In genomic region chr19:38566156-38566555, GRCm38 (mm10) we compare ENCODE assay signal across 26 mouse cellular contexts.
DNase-seq lines count a peak whose midpoint lies in the region; ATAC-seq lines count a peak whose summit lies in the region.
"Had no signal": no experiment of that assay in that cellular context is flagged by ENCODE, and none has a peak within 500 bp of the region (broad histone marks: within the 10 kb centered on the region; RNA-seq: fewer than 3 reads in every experiment).

No protein-coding gene starts in this region.

- no peak overlapping the region for H3K27ac ChIP-seq in forebrain, embryonic 15.5 days (replicated peaks)
- no peak overlapping the region for H3K27ac ChIP-seq in forebrain, embryonic 13.5 days
- H3K27ac ChIP-seq in heart, embryonic 14.5 days (replicated peaks in 1 of 2; ENCODE audit: control insufficient read depth in 1 of 2, insufficient read depth in 1 of 2, low read depth in 2 of 2, low read length in 2 of 2): no peak overlapping the region
- H3K27ac ChIP-seq in midbrain, embryonic 10.5 days (replicated peaks): 0 out of 2 replicates have a peak overlapping the region, but pooled peaks have one; percentile 63
- H3K27ac ChIP-seq in midbrain, embryonic 16.5 days (ENCODE audit: low read length): no peak overlapping the region
- no peak overlapping the region for H3K27ac ChIP-seq in midbrain, embryonic 15.5 days
- H3K27ac ChIP-seq: embryonic facial prominence, embryonic 13.5 days; kidney, postnatal 0 days; liver, embryonic 12.5 days; neural tube, embryonic 12.5 days had no signal

- ATAC-seq in forebrain, embryonic 15.5 days (replicated peaks): no peak; the same call in 1 of the 2 replicates
- ATAC-seq in forebrain, embryonic 13.5 days: no peak
- no peak for ATAC-seq in heart, embryonic 14.5 days (ENCODE audit: insufficient number of reproducible peaks, insufficient read depth, low FRiP score, low read depth)
- no peak for ATAC-seq in midbrain, embryonic 16.5 days
- ATAC-seq in midbrain, embryonic 15.5 days (replicated peaks): peak; percentile 21; the same call in 1 of the 2 replicates
- ATAC-seq in megakaryocyte, adult 5-6 weeks (ENCODE audit: poor library complexity, severe bottlenecking): no peak
- ATAC-seq: activated CD4-positive, CD25-positive, alpha-beta regulatory T cell, adult 4 months; liver, embryonic 12.5 days; liver, postnatal 0 days had no signal

- no peaks in the 10 kb centered on the region for H3K36me3 ChIP-seq in forebrain, embryonic 15.5 days
- H3K36me3 ChIP-seq in forebrain, embryonic 13.5 days (ENCODE audit: poor library complexity, severe bottlenecking): no peaks in the 10 kb centered on the region
- H3K36me3 ChIP-seq in heart, embryonic 14.5 days (ENCODE audit: control insufficient read depth, insufficient read depth, low read length): no peaks in the 10 kb centered on the region
- no peaks in the 10 kb centered on the region for H3K36me3 ChIP-seq in midbrain, embryonic 10.5 days
- H3K36me3 ChIP-seq in midbrain, embryonic 16.5 days (ENCODE audit: control insufficient read depth, insufficient read depth, low read length): no peaks in the 10 kb centered on the region
- H3K36me3 ChIP-seq in midbrain, embryonic 15.5 days (replicated peaks): no peaks in the 10 kb centered on the region
- H3K36me3 ChIP-seq: embryonic facial prominence, embryonic 13.5 days; forebrain, embryonic 10.5 days; heart, embryonic 15.5 days; liver, embryonic 12.5 days; neural tube, embryonic 12.5 days had no signal

- no peak overlapping the region for H3K4me3 ChIP-seq in forebrain, embryonic 15.5 days
- no peak overlapping the region for H3K4me3 ChIP-seq in forebrain, embryonic 13.5 days
- H3K4me3 ChIP-seq in heart, embryonic 14.5 days (ENCODE audit: control insufficient read depth in 1 of 2, insufficient read depth in 1 of 2, low read depth in 1 of 2, low read length in 2 of 2): no peak overlapping the region
- no peak overlapping the region for H3K4me3 ChIP-seq in midbrain, embryonic 10.5 days
- no peak overlapping the region for H3K4me3 ChIP-seq in midbrain, embryonic 16.5 days (ENCODE audit: low read depth, low read length)
- no peak overlapping the region for H3K4me3 ChIP-seq in midbrain, embryonic 15.5 days
- H3K4me3 ChIP-seq: embryonic facial prominence, embryonic 13.5 days; forebrain, embryonic 10.5 days; heart, embryonic 15.5 days; liver, embryonic 12.5 days; neural tube, embryonic 12.5 days had no signal

- H3K9ac ChIP-seq in forebrain, embryonic 15.5 days (replicated peaks): peak overlapping the region; percentile 19; the same call in 1 of the 2 replicates
- no peak overlapping the region for H3K9ac ChIP-seq in forebrain, embryonic 13.5 days
- 0 out of 2 replicates have a peak overlapping the region, but pooled peaks have one; percentile 44 for H3K9ac ChIP-seq in heart, embryonic 14.5 days (ENCODE audit: low read length)
- no peak overlapping the region for H3K9ac ChIP-seq in midbrain, embryonic 16.5 days (ENCODE audit: low read depth, low read length)
- no peak overlapping the region for H3K9ac ChIP-seq in midbrain, embryonic 15.5 days
- H3K9ac ChIP-seq: embryonic facial prominence, embryonic 13.5 days; forebrain, postnatal 0 days; heart, embryonic 15.5 days; liver, embryonic 12.5 days; liver, postnatal 0 days; neural tube, embryonic 12.5 days had no signal

- no peaks in the 10 kb centered on the region for H3K27me3 ChIP-seq in forebrain, embryonic 15.5 days
- no peaks in the 10 kb centered on the region for H3K27me3 ChIP-seq in forebrain, embryonic 13.5 days
- H3K27me3 ChIP-seq in heart, embryonic 14.5 days (ENCODE audit: control insufficient read depth, insufficient read depth, low read length): no peaks in the 10 kb centered on the region
- no peaks in the 10 kb centered on the region for H3K27me3 ChIP-seq in midbrain, embryonic 10.5 days (ENCODE audit: low read depth, poor library complexity, severe bottlenecking)
- no peaks in the 10 kb centered on the region for H3K27me3 ChIP-seq in midbrain, embryonic 16.5 days (ENCODE audit: control insufficient read depth, insufficient read depth, low read depth, low read length)
- no peaks in the 10 kb centered on the region for H3K27me3 ChIP-seq in midbrain, embryonic 15.5 days (replicated peaks)
- H3K27me3 ChIP-seq: CH12.LX; embryonic facial prominence, embryonic 13.5 days; heart, embryonic 15.5 days; liver, embryonic 12.5 days; neural tube, embryonic 12.5 days had no signal

- DNase-seq in heart, postnatal 14 days: no peak
- DNase-seq in midbrain, embryonic 10.5 days (ENCODE audit: low spot score): no peak
- DNase-seq: adrenal gland, adult 2 months; adrenal gland, postnatal 36 days; cerebellum, adult 18-20 months; gastrocnemius, postnatal 10 days; kidney, adult 8-10 months; left cerebral cortex, postnatal 4 days; liver, postnatal 0 days; thymus, adult 2 months; thymus, postnatal 36 days had no signal

- H3K4me2 ChIP-seq in forebrain, embryonic 15.5 days (replicated peaks): no peak overlapping the region
- H3K4me2 ChIP-seq in forebrain, embryonic 13.5 days: no peak overlapping the region
- no peak overlapping the region for H3K4me2 ChIP-seq in heart, embryonic 14.5 days (ENCODE audit: low read length)
- H3K4me2 ChIP-seq in midbrain, embryonic 16.5 days (ENCODE audit: low read length): no peak overlapping the region
- no peak overlapping the region for H3K4me2 ChIP-seq in midbrain, embryonic 15.5 days
- H3K4me2 ChIP-seq: embryonic facial prominence, embryonic 13.5 days; liver, embryonic 12.5 days had no signal

- no peaks in the 10 kb centered on the region for H3K9me3 ChIP-seq in forebrain, embryonic 15.5 days
- H3K9me3 ChIP-seq in forebrain, embryonic 13.5 days (replicated peaks): no peaks in the 10 kb centered on the region
- H3K9me3 ChIP-seq in heart, embryonic 14.5 days (ENCODE audit: control insufficient read depth, low read length): no peaks in the 10 kb centered on the region
- H3K9me3 ChIP-seq in midbrain, embryonic 10.5 days (replicated peaks): no peaks in the 10 kb centered on the region
- no peaks in the 10 kb centered on the region; the same call in 1 of the 2 replicates for H3K9me3 ChIP-seq in midbrain, embryonic 16.5 days (replicated peaks; ENCODE audit: control insufficient read depth, low read length, poor library complexity, severe bottlenecking)
- no peaks in the 10 kb centered on the region for H3K9me3 ChIP-seq in midbrain, embryonic 15.5 days
- H3K9me3 ChIP-seq: embryonic facial prominence, embryonic 13.5 days; forebrain, embryonic 10.5 days; heart, embryonic 15.5 days; liver, embryonic 12.5 days; neural tube, embryonic 12.5 days had no signal

- intact Hi-C loops in heart, postnatal 14 days (cut with DNase I): loop anchor here (2.0 to 5.0 kb wide), 2 partner anchors 143 to 206 kb away; no protein-coding TSS in a partner anchor

- H3K4me1 ChIP-seq in forebrain, embryonic 15.5 days: peaks cover 13% of the 10 kb centered on the region
- H3K4me1 ChIP-seq in forebrain, embryonic 13.5 days: peaks cover 15% of the 10 kb centered on the region
- H3K4me1 ChIP-seq in heart, embryonic 14.5 days (ENCODE audit: control insufficient read depth in 2 of 2, insufficient read depth in 2 of 2, low read length in 2 of 2): peaks cover 12 to 25% of the 10 kb centered on the region in 2 experiments
- peaks cover 29% of the 10 kb centered on the region for H3K4me1 ChIP-seq in midbrain, embryonic 10.5 days
- peaks cover 11% of the 10 kb centered on the region for H3K4me1 ChIP-seq in midbrain, embryonic 16.5 days (ENCODE audit: control insufficient read depth, insufficient read depth, low read length)
- H3K4me1 ChIP-seq in midbrain, embryonic 15.5 days: peaks cover 15% of the 10 kb centered on the region
- H3K4me1 ChIP-seq: liver, embryonic 12.5 days had no signal

Comparison
In these comparisons a context has a peak if more than half of its experiments do, and no peak if none do; other contexts are left out.
1. H3K9ac ChIP-seq: peak in forebrain, embryonic 15.5 days (single experiment) and heart, embryonic 14.5 days (single experiment); none in forebrain, embryonic 13.5 days (single experiment), midbrain, embryonic 16.5 days (single experiment) and midbrain, embryonic 15.5 days (single experiment).